Mouse (Mus musculus): ENCODE results near the gene Vps45. TPM values are rescaled to one million over a fixed set of nuclear protein-coding genes. Genes with fewer than 3 reads are reported as not detected.

Vps45 gene
- polyA plus RNA-seq, 1 experiment = 4.1 TPM

DNA sequence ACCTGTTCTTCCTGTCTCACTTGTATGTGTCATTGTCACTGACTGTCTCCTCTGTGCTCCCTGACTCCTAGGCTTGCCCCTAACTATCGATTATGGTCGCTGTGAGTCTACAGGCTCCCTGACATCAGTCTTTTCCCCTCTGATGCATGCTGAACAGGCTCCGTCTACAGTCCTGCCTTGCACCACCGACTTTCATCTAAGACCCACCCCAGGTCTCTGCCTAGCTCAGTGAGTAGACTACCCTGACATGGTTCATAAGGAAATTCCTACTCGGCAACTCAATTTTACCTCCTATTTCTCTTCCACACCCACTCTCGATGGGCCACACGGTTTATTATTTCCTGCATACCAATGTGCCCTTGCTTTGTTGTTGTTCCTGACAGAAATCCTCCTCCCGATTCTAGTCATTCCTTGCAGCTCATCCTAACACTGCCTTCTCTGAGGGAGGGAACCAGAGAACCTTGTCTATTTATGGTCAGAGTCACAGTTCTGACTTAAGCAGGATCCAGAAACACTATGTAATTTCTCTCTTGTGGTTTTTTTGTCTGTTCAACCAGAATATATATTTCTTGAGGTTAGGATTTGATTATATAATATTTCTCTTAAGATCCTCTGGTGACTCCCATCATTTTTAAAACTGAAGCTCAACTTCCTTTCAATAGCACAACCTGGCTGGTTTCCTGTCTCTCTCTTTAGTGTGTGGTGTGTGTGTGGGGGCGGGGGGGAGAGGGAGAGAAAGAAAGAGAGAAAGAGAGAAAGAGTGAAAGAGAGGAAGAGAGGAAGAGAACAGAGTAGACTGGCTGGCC lies 18.2 kb downstream of the Vps45 start:
- H3K27me3 ChIP-seq (ENCODE audit: control insufficient read depth, insufficient read depth, low read length) = no peaks in the 10 kb centered on the region
- H3K36me3 ChIP-seq (ENCODE audit: control insufficient read depth, insufficient read depth, low read length) = no peaks in the 10 kb centered on the region
- TF ChIP-seq CTCF (IDR thresholded peaks at IDR 0.05; ENCODE audit: control insufficient read depth, insufficient read depth, insufficient replicate concordance, low read depth, low read length) = no peak
- no peak for TF ChIP-seq POLR2A (IDR thresholded peaks at IDR 0.05; ENCODE audit: control insufficient read depth, low read depth, low read length)
- no peak overlapping the region for H3K4me3 ChIP-seq (ENCODE audit: control insufficient read depth, low read depth, low read length)
- no peaks in the 10 kb centered on the region for H3K4me1 ChIP-seq (ENCODE audit: control insufficient read depth, insufficient read depth, low read length)
- no peak overlapping the region for H3K27ac ChIP-seq (ENCODE audit: control insufficient read depth, insufficient read depth, low read depth, low read length)

GRCm38 (mm10) chr3:96038851-96039250 lies 19.4 kb downstream of the Vps45 start:
- TF ChIP-seq CTCF (IDR thresholded peaks at IDR 0.05; ENCODE audit: control insufficient read depth, insufficient read depth, insufficient replicate concordance, low read depth, low read length) (no peak), POLR2A (IDR thresholded peaks at IDR 0.05; ENCODE audit: control insufficient read depth, low read depth, low read length) (no peak)
- no peak overlapping the region for H3K4me3 ChIP-seq (ENCODE audit: control insufficient read depth, low read depth, low read length)
- no peaks in the 10 kb centered on the region for H3K4me1 ChIP-seq (ENCODE audit: control insufficient read depth, insufficient read depth, low read length)
- H3K36me3 ChIP-seq (ENCODE audit: control insufficient read depth, insufficient read depth, low read length) = no peaks in the 10 kb centered on the region
- H3K27me3 ChIP-seq (ENCODE audit: control insufficient read depth, insufficient read depth, low read length) = no peaks in the 10 kb centered on the region
- no peak overlapping the region for H3K27ac ChIP-seq (ENCODE audit: control insufficient read depth, insufficient read depth, low read depth, low read length)

DNA sequence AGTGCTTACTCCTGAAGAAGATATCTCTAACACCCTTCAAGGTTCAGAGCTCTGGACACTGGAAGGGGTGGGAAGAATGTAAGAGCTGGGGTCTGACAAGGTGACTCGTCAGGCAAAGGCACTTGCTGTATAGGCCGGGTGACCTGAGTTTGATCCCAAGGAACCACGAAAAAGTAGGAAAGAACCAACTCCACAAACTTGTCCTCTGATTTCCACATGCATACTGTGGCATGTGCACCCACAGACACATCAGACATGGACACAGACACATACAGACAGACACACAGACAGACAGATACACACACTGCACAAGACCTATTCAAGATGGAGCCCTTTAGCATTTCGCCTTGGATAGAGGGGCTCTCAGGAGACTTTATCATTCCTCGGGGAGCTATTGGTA lies 20.1 kb downstream of the Vps45 start:
- Histone ChIP-seq H3K27ac (ENCODE audit: control insufficient read depth, insufficient read depth, low read depth, low read length) (no peak overlapping the region), H3K4me3 (ENCODE audit: control insufficient read depth, low read depth, low read length) (no peak overlapping the region), H3K4me1 (ENCODE audit: control insufficient read depth, insufficient read depth, low read length) (no peaks in the 10 kb centered on the region), H3K36me3 (ENCODE audit: control insufficient read depth, insufficient read depth, low read length) (no peaks in the 10 kb centered on the region), H3K27me3 (ENCODE audit: control insufficient read depth, insufficient read depth, low read length) (no peaks in the 10 kb centered on the region)
- TF ChIP-seq CTCF (IDR thresholded peaks at IDR 0.05; ENCODE audit: control insufficient read depth, insufficient read depth, insufficient replicate concordance, low read depth, low read length) = no peak
- TF ChIP-seq POLR2A (IDR thresholded peaks at IDR 0.05; ENCODE audit: control insufficient read depth, low read depth, low read length) = no peak

GRCm38 (mm10) chr3:96036796-96037195 lies 21.5 kb downstream of the Vps45 start:
- H3K4me3 ChIP-seq (ENCODE audit: control insufficient read depth, low read depth, low read length) = no peak overlapping the region

GRCm38 (mm10) chr3:96033046-96033445 lies 25.2 kb downstream of the Vps45 start:
- no peaks in the 10 kb centered on the region for H3K4me1 ChIP-seq (ENCODE audit: control insufficient read depth, insufficient read depth, low read length)
- H3K27ac ChIP-seq (ENCODE audit: control insufficient read depth, insufficient read depth, low read depth, low read length) = no peak overlapping the region
- TF ChIP-seq CTCF (IDR thresholded peaks at IDR 0.05; ENCODE audit: control insufficient read depth, insufficient read depth, insufficient replicate concordance, low read depth, low read length) = no peak
- TF ChIP-seq POLR2A (IDR thresholded peaks at IDR 0.05; ENCODE audit: control insufficient read depth, low read depth, low read length) = no peak
- H3K4me3 ChIP-seq (ENCODE audit: control insufficient read depth, low read depth, low read length) = no peak overlapping the region
- H3K27me3 ChIP-seq (ENCODE audit: control insufficient read depth, insufficient read depth, low read length) = no peaks in the 10 kb centered on the region
- H3K36me3 ChIP-seq (ENCODE audit: control insufficient read depth, insufficient read depth, low read length) = no peaks in the 10 kb centered on the region

More at GRCm38 (mm10) chr3:96036796-96037195, 21.5 kb downstream of the Vps45 start:
- no peaks in the 10 kb centered on the region for H3K27me3 ChIP-seq (ENCODE audit: control insufficient read depth, insufficient read depth, low read length)
- H3K36me3 ChIP-seq (ENCODE audit: control insufficient read depth, insufficient read depth, low read length) = no peaks in the 10 kb centered on the region
- TF ChIP-seq POLR2A (IDR thresholded peaks at IDR 0.05; ENCODE audit: control insufficient read depth, low read depth, low read length) = no peak
- TF ChIP-seq CTCF (IDR thresholded peaks at IDR 0.05; ENCODE audit: control insufficient read depth, insufficient read depth, insufficient replicate concordance, low read depth, low read length) = no peak
- H3K4me1 ChIP-seq (ENCODE audit: control insufficient read depth, insufficient read depth, low read length) = no peaks in the 10 kb centered on the region
- no peak overlapping the region for H3K27ac ChIP-seq (ENCODE audit: control insufficient read depth, insufficient read depth, low read depth, low read length)

GRCm38 (mm10) chr3:96032652-96033017 lies 25.6 kb downstream of the Vps45 start:
- Histone ChIP-seq H3K27me3 (ENCODE audit: control insufficient read depth, insufficient read depth, low read length) (no peaks in the 10 kb centered on the region), H3K4me3 (ENCODE audit: control insufficient read depth, low read depth, low read length) (no peak overlapping the region), H3K4me1 (ENCODE audit: control insufficient read depth, insufficient read depth, low read length) (no peaks in the 10 kb centered on the region), H3K36me3 (ENCODE audit: control insufficient read depth, insufficient read depth, low read length) (no peaks in the 10 kb centered on the region), H3K27ac (ENCODE audit: control insufficient read depth, insufficient read depth, low read depth, low read length) (no peak overlapping the region)
- TF ChIP-seq POLR2A (IDR thresholded peaks at IDR 0.05; ENCODE audit: control insufficient read depth, low read depth, low read length) (no peak), CTCF (IDR thresholded peaks at IDR 0.05; ENCODE audit: control insufficient read depth, insufficient read depth, insufficient replicate concordance, low read depth, low read length) (no peak)

- TF ChIP-seq POLR2A (IDR thresholded peaks at IDR 0.05; ENCODE audit: control insufficient read depth, low read depth, low read length) (no peak), CTCF (IDR thresholded peaks at IDR 0.05; ENCODE audit: control insufficient read depth, insufficient read depth, insufficient replicate concordance, low read depth, low read length) (no peak)
- Histone ChIP-seq H3K27ac (ENCODE audit: control insufficient read depth, insufficient read depth, low read depth, low read length) (no peak overlapping the region), H3K4me1 (ENCODE audit: control insufficient read depth, insufficient read depth, low read length) (no peaks in the 10 kb centered on the region), H3K36me3 (ENCODE audit: control insufficient read depth, insufficient read depth, low read length) (no peaks in the 10 kb centered on the region), H3K27me3 (ENCODE audit: control insufficient read depth, insufficient read depth, low read length) (no peaks in the 10 kb centered on the region), H3K4me3 (ENCODE audit: control insufficient read depth, low read depth, low read length) (no peak overlapping the region)
Observed at GRCm38 (mm10) chr3:96031991-96032651, 26.1 kb downstream of the Vps45 start.
